Mouse (Mus musculus) myocyte (in vitro differentiated cells): ENCODE data around the gene Fam160a1. TPM values are rescaled to one million over a fixed set of nuclear protein-coding genes. Genes with fewer than 3 reads are reported as not detected.

ENCODE experiments used
- H3K27me3 ChIP-seq: one replicate; pipeline ENCODE4 v1.6.1; 2011; ENCODE audit not compliant: control insufficient read depth, insufficient read depth, insufficient read length
- H3K36me3 ChIP-seq: one replicate; pipeline ENCODE4 v1.6.1; 2011; ENCODE audit not compliant: control insufficient read depth, insufficient read depth
- H3K4me2 ChIP-seq: one replicate; pipeline ENCODE4 v1.6.1; 2011; ENCODE audit warnings: low read depth, control low read depth
- H3K4me3 ChIP-seq: one replicate; pipeline ENCODE4 v1.5.1; 2011; ENCODE audit warnings: mild to moderate bottlenecking, control low read depth, moderate library complexity
- H3K79me2 ChIP-seq: one replicate; pipeline ENCODE4 v1.6.1; 2011; ENCODE audit not compliant: control insufficient read depth, insufficient read depth
- H3ac ChIP-seq: one replicate; pipeline ENCODE4 v1.6.1; 2011; ENCODE audit not compliant: control insufficient read depth, insufficient read length
- CEBPB ChIP-seq: IDR thresholded peaks from 2 replicates; pipeline ENCODE4 v1.6.1; 2011; ENCODE audit warnings: mild to moderate bottlenecking, moderate library complexity; ENCODE audit not compliant: poor library complexity, insufficient read depth, severe bottlenecking
- E2F4 ChIP-seq: IDR thresholded peaks from one replicate; pipeline ENCODE4 v1.6.1; 2011; ENCODE audit warnings: mild to moderate bottlenecking, control low read depth, moderate library complexity; ENCODE audit not compliant: insufficient read depth
- MAX ChIP-seq: IDR thresholded peaks from one replicate; pipeline ENCODE4 v1.6.1; 2011; ENCODE audit warnings: low read depth, mild to moderate bottlenecking, control low read depth
- MYOD1 ChIP-seq, 3 experiments: IDR thresholded peaks; one replicate each; pipeline ENCODE4 v1.6.1; 2011; ENCODE audit warnings: control low read depth in 2 of 3, low read depth in 2 of 3, mild to moderate bottlenecking in 2 of 3, moderate library complexity in 1 of 3; ENCODE audit not compliant: insufficient read length in 2 of 3, control insufficient read depth in 1 of 3
- MYOG ChIP-seq, 3 experiments: IDR thresholded peaks; one replicate each; pipeline ENCODE4 v1.6.1; 2011; ENCODE audit warnings: control low read depth in 2 of 3, low read depth in 2 of 3, mild to moderate bottlenecking in 2 of 3; ENCODE audit not compliant: insufficient read length in 2 of 3, control insufficient read depth in 1 of 3, insufficient read depth in 1 of 3
- POLR2A ChIP-seq: IDR thresholded peaks from one replicate; pipeline ENCODE4 v1.6.1; 2011; ENCODE audit warnings: low read depth, mild to moderate bottlenecking, control low read depth, moderate library complexity; ENCODE audit not compliant: insufficient read length
- POLR2AphosphoS2 ChIP-seq: IDR thresholded peaks from one replicate; pipeline ENCODE4 v1.6.1; 2011; ENCODE audit warnings: low read depth, control low read depth; ENCODE audit not compliant: insufficient read length
- REST ChIP-seq: IDR thresholded peaks from one replicate; pipeline ENCODE4 v1.6.1; 2011; ENCODE audit warnings: mild to moderate bottlenecking, control low read depth, moderate library complexity; ENCODE audit not compliant: insufficient read depth, insufficient read length
- SRF ChIP-seq: IDR thresholded peaks from one replicate; pipeline ENCODE4 v1.6.1; 2011; ENCODE audit warnings: low read depth; ENCODE audit not compliant: control insufficient read depth, insufficient read length
- TCF12 ChIP-seq: IDR thresholded peaks from one replicate; pipeline ENCODE4 v1.6.1; 2011; ENCODE audit warnings: mild to moderate bottlenecking, control low read depth; ENCODE audit not compliant: poor library complexity, insufficient read depth, severe bottlenecking
- TCF3 ChIP-seq: IDR thresholded peaks from one replicate; pipeline ENCODE4 v1.6.1; 2011; ENCODE audit warnings: low read depth, control low read depth; ENCODE audit not compliant: insufficient read length
- USF1 ChIP-seq: IDR thresholded peaks from one replicate; pipeline ENCODE4 v1.6.1; 2011; ENCODE audit warnings: low read depth, mild to moderate bottlenecking, control low read depth, moderate library complexity
- polyA plus RNA-seq: library from polyadenylated mRNA; unstranded; fragments of >200 nt; fragmentation: generic; extraction: Trizol; gene quantifications from one replicate; pipeline ENCODE4 v1.2.1, GENCODE M21; 2012; ENCODE audit warnings: missing spikeins

Gene Fam160a1
- polyA plus RNA-seq, 1 experiment: 13.2 TPM

GRCm38 (mm10) chr3:85764008-85764834 lies 52.9 kb downstream of the Fam160a1 start:
- Histone ChIP-seq H3K79me2 (peaks cover 3% of the 10 kb centered on the region), H3K36me3 (no peaks in the 10 kb centered on the region), H3K27me3 (no peaks in the 10 kb centered on the region), H3ac (no peak overlapping the region), H3K4me2 (peak overlapping the region; percentile 60), H3K4me3 (no peak overlapping the region)
- TF ChIP-seq TCF12: no peak
- no peak for TF ChIP-seq MAX
- TF ChIP-seq SRF: no peak
- TF ChIP-seq CEBPB: no peak
- TF ChIP-seq E2F4: no peak
- TF ChIP-seq REST: no peak
- TF ChIP-seq MYOD1 (IDR thresholded peaks at IDR 0.05; ENCODE audit: control insufficient read depth in 1 of 3, insufficient read length in 2 of 3, low read depth in 2 of 3): no peak
- TF ChIP-seq TCF3: no peak
- no peak for TF ChIP-seq POLR2A
- TF ChIP-seq USF1: no peak
- no peak for TF ChIP-seq MYOG (IDR thresholded peaks at IDR 0.05; ENCODE audit: control insufficient read depth in 1 of 3, insufficient read depth in 1 of 3, insufficient read length in 2 of 3, low read depth in 2 of 3)
- no peak for TF ChIP-seq POLR2AphosphoS2

- H3K79me2 ChIP-seq: no peaks in the 10 kb centered on the region
- H3K4me3 ChIP-seq: no peak overlapping the region
- no peak overlapping the region for H3K4me2 ChIP-seq
- no peak overlapping the region for H3ac ChIP-seq
- no peaks in the 10 kb centered on the region for H3K27me3 ChIP-seq
- no peak for TF ChIP-seq E2F4
- TF ChIP-seq TCF12: no peak
- H3K36me3 ChIP-seq: no peaks in the 10 kb centered on the region
Observed at GRCm38 (mm10) chr3:85757944-85758343, 59.1 kb downstream of the Fam160a1 start.

- no peak overlapping the region for H3K4me2 ChIP-seq
- H3K4me3 ChIP-seq: no peak overlapping the region
- no peaks in the 10 kb centered on the region for H3K27me3 ChIP-seq
- no peak overlapping the region for H3ac ChIP-seq
- no peak for TF ChIP-seq CEBPB
- no peak for TF ChIP-seq TCF12
- no peak for TF ChIP-seq USF1
- no peak for TF ChIP-seq MYOG (IDR thresholded peaks at IDR 0.05; ENCODE audit: control insufficient read depth in 1 of 3, insufficient read depth in 1 of 3, insufficient read length in 2 of 3, low read depth in 2 of 3)
- TF ChIP-seq E2F4: no peak
- TF ChIP-seq SRF: no peak
- no peak for TF ChIP-seq MYOD1 (IDR thresholded peaks at IDR 0.05; ENCODE audit: control insufficient read depth in 1 of 3, insufficient read length in 2 of 3, low read depth in 2 of 3)
- no peaks in the 10 kb centered on the region for H3K79me2 ChIP-seq
- no peaks in the 10 kb centered on the region for H3K36me3 ChIP-seq
Observed at GRCm38 (mm10) chr3:85757435-85757834, 59.7 kb downstream of the Fam160a1 start.

GRCm38 (mm10) chr3:85749348-85749747 lies 67.7 kb downstream of the Fam160a1 start:
- H3K36me3 ChIP-seq: no peaks in the 10 kb centered on the region
- no peak overlapping the region for H3ac ChIP-seq
- H3K4me2 ChIP-seq: no peak overlapping the region
- H3K4me3 ChIP-seq: no peak overlapping the region
- no peaks in the 10 kb centered on the region for H3K79me2 ChIP-seq
- TF ChIP-seq MAX (no peak), E2F4 (no peak), POLR2A (no peak), USF1 (no peak), MYOG (IDR thresholded peaks at IDR 0.05; ENCODE audit: control insufficient read depth in 1 of 3, insufficient read depth in 1 of 3, insufficient read length in 2 of 3, low read depth in 2 of 3) (no peak), POLR2AphosphoS2 (no peak), TCF12 (no peak), MYOD1 (IDR thresholded peaks at IDR 0.05; ENCODE audit: control insufficient read depth in 1 of 3, insufficient read length in 2 of 3, low read depth in 2 of 3) (no peak), REST (no peak), SRF (no peak), CEBPB (no peak), TCF3 (no peak)
- no peaks in the 10 kb centered on the region for H3K27me3 ChIP-seq

- H3K79me2 ChIP-seq: no peaks in the 10 kb centered on the region
- no peak overlapping the region for H3K4me3 ChIP-seq
- H3K36me3 ChIP-seq: no peaks in the 10 kb centered on the region
- H3K4me2 ChIP-seq: no peak overlapping the region
- H3K27me3 ChIP-seq: no peaks in the 10 kb centered on the region
- TF ChIP-seq TCF12 (no peak), CEBPB (no peak), SRF (no peak)
- H3ac ChIP-seq: no peak overlapping the region
Observed at GRCm38 (mm10) chr3:85748863-85749262, 68.2 kb downstream of the Fam160a1 start.
